Mouse (Mus musculus): Measurements from ENCODE around the gene Pgs1. TPM values are rescaled to one million over a fixed set of nuclear protein-coding genes. Genes with fewer than 3 reads are reported as not detected.

Pgs1 gene
- polyA plus RNA-seq, 1 experiment from 2014 or later: 21.9 TPM

GRCm38 (mm10) chr11:117963872-117964271 is 22.2 kb upstream of the Pgs1 start:
- peaks cover 20% of the 10 kb centered on the region for H3K27me3 ChIP-seq
- H3K4me2 ChIP-seq: peak overlapping the region; percentile 73
- H3K36me3 ChIP-seq: no peaks in the 10 kb centered on the region
- H3K4me3 ChIP-seq: peak overlapping the region; percentile 44
- H3K4me1 ChIP-seq (replicated peaks): peaks cover 83% of the 10 kb centered on the region
- WGBS: 2% methylated on average over 9 of the region's 9 CpGs
- H3K9ac ChIP-seq: peak overlapping the region; percentile 48; the same call in 1 of the 2 replicates
- H3K27ac ChIP-seq: peak overlapping the region; percentile 89
- 0 out of 2 replicates have a peak, but pooled peaks have one; percentile 1 for ATAC-seq (replicated peaks; ENCODE audit: insufficient number of reproducible peaks, insufficient read depth, low FRiP score, low read depth)
- no peaks in the 10 kb centered on the region for H3K9me3 ChIP-seq (replicated peaks)

GRCm38 (mm10) chr11:117964294-117964693 is 21.8 kb upstream of the Pgs1 start:
- H3K4me3 ChIP-seq: peak overlapping the region; percentile 44; the same call in 1 of the 2 replicates
- peak overlapping the region; percentile 89 for H3K27ac ChIP-seq
- H3K9me3 ChIP-seq (replicated peaks): no peaks in the 10 kb centered on the region
- 23% methylated on average over 1 of the region's 1 CpGs for WGBS
- no peak overlapping the region for H3K9ac ChIP-seq
- no peaks in the 10 kb centered on the region for H3K36me3 ChIP-seq
- ATAC-seq (replicated peaks; ENCODE audit: insufficient number of reproducible peaks, insufficient read depth, low FRiP score, low read depth): no peak
- peaks cover 20% of the 10 kb centered on the region for H3K27me3 ChIP-seq
- peaks cover 84% of the 10 kb centered on the region for H3K4me1 ChIP-seq (replicated peaks)
- H3K4me2 ChIP-seq: peak overlapping the region; percentile 73

- H3K4me2 ChIP-seq: no peak overlapping the region; the same call in 1 of the 2 replicates
These were observed 21.0 kb upstream of the Pgs1 start for GRCm38 (mm10) chr11:117965052-117965451.

GRCm38 (mm10) chr11:117965561-117965981 is 20.5 kb upstream of the Pgs1 start:
- H3K4me2 ChIP-seq: peak overlapping the region; percentile 95; the same call in 1 of the 2 replicates
- WGBS: 34% methylated on average over 9 of the region's 9 CpGs
- peaks cover 81% of the 10 kb centered on the region for H3K4me1 ChIP-seq (replicated peaks)
- H3K9me3 ChIP-seq (replicated peaks): no peaks in the 10 kb centered on the region
- no peak overlapping the region for H3K27ac ChIP-seq
- no peaks in the 10 kb centered on the region for H3K36me3 ChIP-seq
- H3K4me3 ChIP-seq: peak overlapping the region; percentile 3; the same call in 1 of the 2 replicates
- peaks cover 21% of the 10 kb centered on the region for H3K27me3 ChIP-seq
- ATAC-seq (replicated peaks; ENCODE audit: insufficient number of reproducible peaks, insufficient read depth, low FRiP score, low read depth): no peak
- H3K9ac ChIP-seq: no peak overlapping the region

More at GRCm38 (mm10) chr11:117965052-117965451, 21.0 kb upstream of the Pgs1 start:
- peaks cover 84% of the 10 kb centered on the region for H3K4me1 ChIP-seq (replicated peaks)
- H3K4me3 ChIP-seq: no peak overlapping the region
- H3K9me3 ChIP-seq (replicated peaks): no peaks in the 10 kb centered on the region
- 0 out of 2 replicates have a peak overlapping the region, but pooled peaks have one; percentile 89 for H3K27ac ChIP-seq
- ATAC-seq (replicated peaks; ENCODE audit: insufficient number of reproducible peaks, insufficient read depth, low FRiP score, low read depth): no peak
- 49% methylated on average over 7 of the region's 7 CpGs for WGBS
- no peaks in the 10 kb centered on the region for H3K36me3 ChIP-seq
- peaks cover 20% of the 10 kb centered on the region for H3K27me3 ChIP-seq
- H3K9ac ChIP-seq: no peak overlapping the region

GRCm38 (mm10) chr11:117966506-117967100 is 19.5 kb upstream of the Pgs1 start:
- Histone ChIP-seq H3K4me2 (peak overlapping the region; percentile 95), H3K36me3 (no peaks in the 10 kb centered on the region), H3K27ac (no peak overlapping the region), H3K9me3 (replicated peaks) (no peaks in the 10 kb centered on the region), H3K27me3 (peaks cover 26% of the 10 kb centered on the region), H3K4me3 (peak overlapping the region; percentile 73), H3K9ac (no peak overlapping the region), H3K4me1 (replicated peaks) (peaks cover 76% of the 10 kb centered on the region)
- 66% methylated on average over 7 of the region's 7 CpGs for WGBS
- no peak for ATAC-seq (replicated peaks; ENCODE audit: insufficient number of reproducible peaks, insufficient read depth, low FRiP score, low read depth)

- no peaks in the 10 kb centered on the region for H3K36me3 ChIP-seq
- 16% methylated on average over 34 of the region's 34 CpGs for WGBS
- no peaks in the 10 kb centered on the region for H3K9me3 ChIP-seq (replicated peaks)
- ATAC-seq (replicated peaks; ENCODE audit: insufficient number of reproducible peaks, insufficient read depth, low FRiP score, low read depth): no peak
- peak overlapping the region; percentile 79 for H3K9ac ChIP-seq
- H3K27me3 ChIP-seq: peaks cover 26% of the 10 kb centered on the region
- no peak overlapping the region for H3K27ac ChIP-seq
- peak overlapping the region; percentile 95 for H3K4me2 ChIP-seq
- H3K4me1 ChIP-seq (replicated peaks): peaks cover 68% of the 10 kb centered on the region
- H3K4me3 ChIP-seq: peak overlapping the region; percentile 73
These were observed 18.7 kb upstream of the Pgs1 start for GRCm38 (mm10) chr11:117967249-117968015.

- peaks cover 61% of the 10 kb centered on the region for H3K4me1 ChIP-seq (replicated peaks)
- peaks cover 26% of the 10 kb centered on the region for H3K27me3 ChIP-seq
- H3K9ac ChIP-seq: peak overlapping the region; percentile 79
- under 1% methylated on average over 64 of the region's 64 CpGs for WGBS
- no peaks in the 10 kb centered on the region for H3K9me3 ChIP-seq (replicated peaks)
- H3K4me2 ChIP-seq: peak overlapping the region; percentile 95
- peak overlapping the region; percentile 92 for H3K27ac ChIP-seq
- ATAC-seq (replicated peaks; ENCODE audit: insufficient number of reproducible peaks, insufficient read depth, low FRiP score, low read depth): peak; percentile 0; the same call in 1 of the 2 replicates
- H3K36me3 ChIP-seq: no peaks in the 10 kb centered on the region
- peak overlapping the region; percentile 73 for H3K4me3 ChIP-seq
These were observed 17.9 kb upstream of the Pgs1 start for GRCm38 (mm10) chr11:117968016-117968671.

- Histone ChIP-seq H3K4me1 (replicated peaks) (peaks cover 64% of the 10 kb centered on the region), H3K27me3 (peaks cover 26% of the 10 kb centered on the region), H3K4me3 (peak overlapping the region; percentile 73), H3K36me3 (no peaks in the 10 kb centered on the region), H3K27ac (peak overlapping the region; percentile 92), H3K4me2 (peak overlapping the region; percentile 95), H3K9ac (peak overlapping the region; percentile 79), H3K9me3 (replicated peaks) (no peaks in the 10 kb centered on the region)
- ATAC-seq (replicated peaks; ENCODE audit: insufficient number of reproducible peaks, insufficient read depth, low FRiP score, low read depth): peak; percentile 33
- WGBS: under 1% methylated on average over 34 of the region's 34 CpGs
These were observed 17.4 kb upstream of the Pgs1 start for GRCm38 (mm10) chr11:117968716-117969099.

- peaks cover 64% of the 10 kb centered on the region for H3K4me1 ChIP-seq (replicated peaks)
- H3K27ac ChIP-seq: peak overlapping the region; percentile 92
- H3K9me3 ChIP-seq (replicated peaks): no peaks in the 10 kb centered on the region
- H3K4me2 ChIP-seq: peak overlapping the region; percentile 95
- H3K27me3 ChIP-seq: peaks cover 26% of the 10 kb centered on the region
- WGBS: under 1% methylated on average over 62 of the region's 65 CpGs
- H3K9ac ChIP-seq: peak overlapping the region; percentile 79
- no peaks in the 10 kb centered on the region for H3K36me3 ChIP-seq
- H3K4me3 ChIP-seq: peak overlapping the region; percentile 73
- peak; percentile 87 for ATAC-seq (replicated peaks; ENCODE audit: insufficient number of reproducible peaks, insufficient read depth, low FRiP score, low read depth)
These were observed 16.8 kb upstream of the Pgs1 start for GRCm38 (mm10) chr11:117969100-117969944.

- Histone ChIP-seq H3K4me2 (peak within 1 kb of the TSS; percentile 95), H3K4me3 (peak within 1 kb of the TSS; percentile 73), H3K9ac (peak within 1 kb of the TSS; percentile 79), H3K36me3 (no peaks in the 10 kb centered on the region), H3K27ac (peak within 1 kb of the TSS; percentile 92), H3K9me3 (replicated peaks) (no peaks in the 10 kb centered on the region), H3K4me1 (replicated peaks) (peaks cover 64% of the 10 kb centered on the region), H3K27me3 (peaks cover 26% of the 10 kb centered on the region)
- WGBS: 10% methylated on average over 21 of the region's 21 CpGs
- peak; percentile 14 for ATAC-seq (replicated peaks; ENCODE audit: insufficient number of reproducible peaks, insufficient read depth, low FRiP score, low read depth)
These were observed 15.9 kb upstream of the Pgs1 start, which contains the start of gene Socs3 for GRCm38 (mm10) chr11:117969945-117970872. Socs3 (minus strand) TSS chr11:117970047.

All from heart, embryonic 15.5 days (tissue).